Mouse (Mus musculus) lung, postnatal 0 days (tissue): Measurements from ENCODE around the gene Rbm28.

Experiments used
- CTCF ChIP-seq: IDR thresholded peaks from 2 replicates; pipeline ENCODE4 v1.5.1; 2016; ENCODE audit warnings: antibody characterized with exemption, mild to moderate bottlenecking
- EP300 ChIP-seq: IDR thresholded peaks from 2 replicates; pipeline ENCODE4 v1.6.1; 2016; ENCODE audit warnings: antibody characterized with exemption, mild to moderate bottlenecking, control low read depth

- TF ChIP-seq EP300, result no peak
- TF ChIP-seq CTCF, result peak; percentile 80
Measured at GRCm38 (mm10) chr6:29143608-29144007, 21.2 kb downstream of the Rbm28 start.
